Mouse (Mus musculus) liver (tissue): Measurements from ENCODE around the gene Ppp4c.
"Not testable (repeated sequence)": the region's sequence is repeated elsewhere in the genome, so short reads cannot be mapped to it uniquely, and the experiment has no call there.

ENCODE experiments used
- DNase-seq: peaks from one replicate; pipeline ENCODE4 v3.0.0-alpha.2; 2020; ENCODE audit warnings: mixed read lengths

The Ppp4c gene

GRCm38 (mm10) chr7:126779983-126780970 is 12.0 kb downstream of the Ppp4c start:
- DNase-seq, result peak; percentile 90

GRCm38 (mm10) chr7:126779101-126779500 is 13.2 kb downstream of the Ppp4c start:
- DNase-seq, result not testable (repeated sequence)

GRCm38 (mm10) chr7:126778147-126778546 is 14.1 kb downstream of the Ppp4c start:
- no peak for DNase-seq

GRCm38 (mm10) chr7:126777476-126777875 is 14.8 kb downstream of the Ppp4c start:
- no peak for DNase-seq

- peak; percentile 97 for DNase-seq
Observed at GRCm38 (mm10) chr7:126776598-126777057, 15.7 kb downstream of the Ppp4c start, which contains the start of gene Ypel3. Gene Ypel3, plus strand, starts transcription at chr7:126776955.

- DNase-seq, result no peak
Observed at GRCm38 (mm10) chr7:126775978-126776234, 16.4 kb downstream of the Ppp4c start.

DNA sequence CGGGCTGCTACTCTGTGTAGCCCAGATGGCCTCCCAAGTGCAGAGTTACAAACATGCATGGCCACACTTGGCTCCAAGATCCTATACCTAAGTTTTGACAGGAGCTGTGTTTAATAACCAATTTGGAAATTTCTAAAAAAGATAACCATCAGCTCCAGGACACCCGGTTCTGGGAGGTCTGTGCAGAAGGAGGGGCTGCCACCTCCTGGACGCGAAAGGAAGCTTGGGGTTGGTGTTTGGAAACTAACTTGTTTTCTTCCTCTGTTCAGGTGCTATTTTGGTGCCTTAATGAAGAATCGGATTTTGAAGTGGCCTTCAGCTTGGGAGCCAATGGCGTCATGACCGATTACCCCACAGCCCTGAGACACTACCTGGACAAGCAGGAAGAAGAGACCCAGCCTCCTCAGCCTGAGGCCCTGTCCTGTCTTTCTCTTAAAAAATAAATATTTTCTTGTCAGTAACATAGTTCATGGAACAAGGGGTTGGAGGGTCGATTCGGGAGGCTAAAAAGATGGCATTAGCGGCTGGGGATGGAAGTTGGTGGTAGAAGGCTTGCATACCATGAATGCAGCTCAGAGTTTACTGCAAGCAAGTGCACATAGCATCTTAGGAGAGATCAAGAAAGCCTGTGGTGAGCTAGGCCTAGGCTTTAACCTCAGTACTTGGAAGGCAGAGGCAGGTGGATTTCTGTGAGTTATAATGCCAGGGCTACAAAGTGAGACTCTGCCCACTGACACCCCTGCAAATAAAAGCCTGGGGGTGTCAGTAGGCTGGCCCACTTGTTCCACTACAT is 16.9 kb downstream of the Ppp4c start:
- DNase-seq, result no peak

DNA sequence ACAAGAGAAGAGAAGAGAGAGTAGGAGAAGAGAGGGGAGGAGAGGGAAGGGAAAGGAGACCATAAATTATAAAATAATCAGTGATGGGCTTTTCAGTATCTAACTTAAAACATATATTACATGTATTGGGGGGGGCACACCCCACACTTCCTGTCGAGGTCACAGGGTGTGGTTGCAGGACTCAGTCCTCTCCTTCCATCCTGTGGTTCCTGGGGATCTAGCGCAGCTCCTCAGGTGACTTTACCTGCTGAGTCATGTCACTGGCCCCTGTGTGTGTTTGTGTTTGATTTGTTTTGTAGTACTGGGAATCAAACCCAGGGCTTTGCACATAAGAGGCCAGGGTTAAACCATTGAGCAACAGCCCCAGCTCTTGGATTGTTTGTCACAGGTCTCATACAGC is 17.8 kb downstream of the Ppp4c start:
- DNase-seq, result no peak

- DNase-seq, result no peak
Observed at GRCm38 (mm10) chr7:126773351-126773750, 18.9 kb downstream of the Ppp4c start.

DNA sequence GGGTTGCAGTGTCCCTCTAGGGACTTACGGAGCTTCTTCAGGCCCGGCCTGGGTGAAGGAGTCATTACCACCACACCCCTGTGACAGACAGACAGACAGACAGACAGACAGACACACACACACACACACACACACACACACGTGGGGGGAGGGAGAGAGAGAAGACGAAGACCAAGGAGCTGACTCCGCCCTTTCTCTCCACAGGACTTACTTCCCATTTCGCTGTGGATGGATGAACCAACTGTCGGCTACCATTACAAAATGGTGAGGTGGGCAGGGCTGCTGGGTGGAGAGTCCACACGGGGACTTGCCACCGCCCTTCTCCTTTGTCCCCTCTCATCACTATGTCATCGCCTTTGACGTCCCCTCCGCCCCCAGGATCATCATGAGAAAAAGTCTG is 21.5 kb downstream of the Ppp4c start:
- no peak for DNase-seq

- DNase-seq, result no peak
Observed at GRCm38 (mm10) chr7:126767001-126767400, 25.3 kb downstream of the Ppp4c start.

DNA sequence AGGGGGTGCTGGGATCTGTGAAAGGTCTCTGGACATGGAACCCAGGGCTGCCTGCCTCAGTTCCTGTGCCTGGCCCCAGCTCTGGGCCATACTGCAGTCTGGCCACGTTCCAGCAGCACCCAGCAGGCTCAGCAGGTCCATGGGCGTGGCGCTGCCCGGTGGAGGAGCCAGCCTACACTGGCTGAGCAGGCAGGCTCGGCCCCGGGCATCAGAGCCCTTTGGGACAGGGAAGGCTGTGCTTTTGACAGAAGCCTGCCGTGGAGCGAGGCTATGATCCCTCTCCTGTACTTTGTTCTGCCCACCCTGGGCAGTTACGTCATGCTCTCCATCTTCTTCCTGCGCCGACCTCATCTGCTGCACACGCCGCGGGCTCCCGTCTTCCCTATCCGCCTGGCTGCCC is 26.1 kb downstream of the Ppp4c start, which contains the start of gene Gdpd3:
TSS of gene Gdpd3 (plus strand) at position 134 of the 400 bp plus-strand sequence.
- no peak for DNase-seq

- no peak for DNase-seq
Observed at GRCm38 (mm10) chr7:126765540-126765939, 26.8 kb downstream of the Ppp4c start.

DNA sequence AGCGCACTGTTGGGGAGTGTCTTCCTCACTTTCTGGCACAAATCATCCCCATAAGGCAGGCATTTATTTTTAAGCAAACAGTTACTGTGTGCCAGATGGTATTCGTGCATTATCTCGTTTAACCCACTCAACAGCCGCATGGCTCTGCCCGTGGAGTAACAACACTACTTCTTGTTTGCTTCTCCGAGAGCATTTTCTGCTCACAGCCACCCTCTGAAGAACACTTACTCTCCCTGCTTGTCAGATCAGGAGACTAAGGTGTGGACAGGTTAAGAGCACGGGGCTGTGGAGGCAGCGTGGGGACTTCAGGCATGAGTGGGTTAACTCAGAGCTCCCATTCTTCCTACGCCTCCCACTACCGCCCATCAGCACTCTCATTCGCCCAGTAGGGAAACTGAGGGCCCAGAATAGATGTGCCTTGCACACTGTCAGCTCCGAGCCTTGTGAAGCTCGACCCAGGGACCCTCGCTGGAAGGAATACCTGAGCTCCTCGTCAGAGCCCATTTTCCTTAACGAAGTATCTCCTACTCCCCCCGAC is 29.8 kb downstream of the Ppp4c start:
- no peak for DNase-seq

DNA sequence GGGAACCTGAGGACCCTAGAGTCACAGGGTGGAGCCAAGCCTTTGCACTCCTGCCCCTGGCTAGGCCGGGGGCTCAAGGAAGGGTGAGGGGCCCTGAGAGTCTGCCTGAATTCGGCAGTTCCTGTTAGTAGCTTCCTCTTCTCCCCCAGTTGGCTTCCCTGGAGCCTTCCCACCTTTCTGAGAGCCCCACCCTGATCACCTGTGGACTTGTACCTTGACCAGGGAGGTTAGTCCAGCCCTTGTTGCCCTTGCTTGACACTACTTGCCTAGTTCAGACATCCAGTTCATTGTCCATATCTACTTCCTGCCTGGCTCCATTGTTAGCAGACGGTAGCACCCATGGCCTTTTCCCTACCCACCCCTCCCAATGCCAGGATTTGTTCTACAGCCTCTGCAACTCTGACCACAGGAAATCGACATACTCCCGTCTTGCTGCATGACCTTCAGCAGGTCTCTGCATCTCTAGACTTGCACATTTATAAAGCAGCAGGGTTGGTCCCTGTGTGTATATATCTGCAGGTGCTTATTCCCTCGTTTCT is 30.7 kb downstream of the Ppp4c start:
- no peak for DNase-seq

DNA sequence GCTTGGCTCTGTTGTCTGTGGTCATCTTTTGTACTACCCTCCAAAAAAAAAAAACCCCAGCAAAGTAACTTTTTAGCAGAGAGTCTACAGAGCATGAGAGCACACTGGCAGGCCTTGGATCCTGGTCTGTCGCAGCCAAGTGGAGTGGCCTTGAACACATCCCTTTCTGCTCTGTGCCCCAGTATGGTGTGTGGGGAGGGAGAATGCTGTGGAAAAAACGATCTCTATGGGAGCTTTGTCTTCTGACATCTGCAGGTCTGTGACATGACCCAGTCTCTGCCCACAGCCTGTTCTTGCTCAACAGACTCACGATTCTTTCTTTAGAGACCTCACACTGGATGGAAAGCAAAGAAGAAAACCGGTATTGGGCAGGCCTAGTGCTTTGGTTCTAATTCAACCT is 31.3 kb downstream of the Ppp4c start:
- DNase-seq, result no peak

GRCm38 (mm10) chr7:126760391-126760802 is 31.9 kb downstream of the Ppp4c start:
- DNase-seq, result no peak

GRCm38 (mm10) chr7:126759672-126760390 is 32.5 kb downstream of the Ppp4c start:
- DNase-seq, result no peak

- peak; percentile 94 for DNase-seq
Observed at GRCm38 (mm10) chr7:126759050-126759671, 33.1 kb downstream of the Ppp4c start, which contains the start of gene Mapk3. Gene Mapk3, plus strand, starts transcription at chr7:126759601.

- DNase-seq, result no peak
Observed at GRCm38 (mm10) chr7:126758539-126758938, 33.8 kb downstream of the Ppp4c start.

DNA sequence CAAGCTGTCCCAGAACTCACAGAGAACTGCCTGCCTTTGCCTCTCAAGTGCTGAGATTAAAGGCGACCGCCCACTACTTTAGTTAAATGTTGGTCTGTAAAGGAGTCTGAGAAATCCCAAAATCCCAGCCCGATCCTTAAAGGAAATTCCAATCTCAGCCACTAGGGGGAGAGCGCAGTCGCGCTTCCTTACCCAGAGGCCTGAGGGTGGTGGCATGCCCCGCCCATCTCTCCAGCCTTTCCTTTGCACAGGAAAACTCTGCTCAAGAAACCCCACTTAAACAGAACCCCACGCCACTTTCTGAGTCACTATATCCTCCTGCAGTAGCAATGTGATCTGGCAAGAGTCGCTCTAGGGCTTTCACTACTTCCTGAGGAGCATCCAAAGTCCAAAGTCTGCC is 37.4 kb downstream of the Ppp4c start:
- DNase-seq, result peak; percentile 82
